Mouse (Mus musculus) right cerebral cortex, adult 18-20 months (tissue): Measurements from ENCODE around the gene Zfp609.
"Not testable (repeated sequence)": the region's sequence is repeated elsewhere in the genome, so short reads cannot be mapped to it uniquely, and the experiment has no call there.

Experiments used
- DNase-seq: peaks from one replicate; pipeline ENCODE4 v3.0.0; 2022; ENCODE audit warnings: mixed read lengths

Zfp609 gene

GRCm38 (mm10) chr9:65664163-65664562 is 163.2 kb downstream of the Zfp609 start:
- peak; percentile 41 for DNase-seq

DNA sequence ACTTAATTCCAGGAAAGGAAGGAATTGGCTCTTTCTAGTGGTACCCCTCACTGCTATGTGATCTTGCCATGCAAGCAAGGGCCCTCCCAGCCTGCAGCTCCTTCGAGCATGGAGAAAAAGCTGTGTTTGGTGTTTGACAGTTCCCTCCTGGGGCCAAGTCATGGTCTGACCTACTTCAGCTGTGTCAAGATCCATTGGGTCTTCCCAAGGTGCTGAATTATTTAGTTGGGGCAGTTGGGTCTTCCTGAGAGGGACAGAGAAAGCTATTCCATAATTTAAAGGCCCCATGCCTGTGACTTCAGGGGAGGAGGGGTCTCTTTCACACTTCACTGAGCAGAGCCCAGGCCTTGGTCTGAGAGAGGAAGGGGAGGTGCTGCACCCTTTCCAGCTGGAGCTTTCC is 165.9 kb downstream of the Zfp609 start:
- DNase-seq = no peak

GRCm38 (mm10) chr9:65661029-65661428 is 166.3 kb downstream of the Zfp609 start:
- no peak for DNase-seq

GRCm38 (mm10) chr9:65657218-65657617 is 170.1 kb downstream of the Zfp609 start:
- no peak for DNase-seq

DNA sequence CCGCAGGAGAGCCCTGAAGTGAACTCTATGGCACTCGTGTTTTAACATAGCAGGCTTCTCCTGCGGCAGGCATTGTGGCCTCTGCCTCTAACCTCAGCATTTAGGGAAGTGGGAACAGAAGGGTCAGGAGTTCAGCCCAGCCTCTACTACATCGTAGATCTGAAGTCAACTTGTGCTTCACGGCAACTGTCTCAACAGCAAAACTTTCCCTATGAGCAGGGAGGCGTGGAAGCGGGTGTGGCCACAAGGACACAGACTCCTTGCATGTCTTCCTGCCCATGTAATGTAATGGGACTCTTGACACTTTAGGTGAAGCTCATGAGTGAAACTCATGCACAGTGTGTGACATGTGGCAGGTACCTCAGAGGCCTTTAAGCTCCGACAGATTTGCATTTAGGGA is 171.8 kb downstream of the Zfp609 start:
- no peak for DNase-seq

- no peak for DNase-seq
Measured at GRCm38 (mm10) chr9:65654700-65655237, 172.6 kb downstream of the Zfp609 start.

- no peak for DNase-seq
Measured at GRCm38 (mm10) chr9:65653741-65654140, 173.6 kb downstream of the Zfp609 start.

DNA sequence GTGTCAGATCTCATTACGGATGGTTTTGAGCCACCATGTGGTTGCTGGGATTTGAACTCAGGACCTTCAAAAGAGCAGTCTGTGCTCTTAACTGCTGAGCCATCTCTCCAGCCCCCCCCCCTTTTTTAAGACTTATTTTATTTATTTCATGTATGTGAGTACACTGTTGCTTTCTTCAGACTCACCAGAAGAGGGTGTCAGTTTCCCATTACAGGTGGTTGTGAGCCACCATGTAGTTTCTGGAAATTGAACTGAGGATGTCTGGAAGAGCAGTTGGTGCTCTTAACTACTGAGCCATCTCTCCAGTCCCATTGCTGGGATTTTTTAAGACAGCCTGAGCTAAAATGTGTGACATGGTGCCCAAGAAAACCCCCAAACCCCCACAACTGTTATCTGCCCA is 175.4 kb downstream of the Zfp609 start:
- not testable (repeated sequence) for DNase-seq

DNA sequence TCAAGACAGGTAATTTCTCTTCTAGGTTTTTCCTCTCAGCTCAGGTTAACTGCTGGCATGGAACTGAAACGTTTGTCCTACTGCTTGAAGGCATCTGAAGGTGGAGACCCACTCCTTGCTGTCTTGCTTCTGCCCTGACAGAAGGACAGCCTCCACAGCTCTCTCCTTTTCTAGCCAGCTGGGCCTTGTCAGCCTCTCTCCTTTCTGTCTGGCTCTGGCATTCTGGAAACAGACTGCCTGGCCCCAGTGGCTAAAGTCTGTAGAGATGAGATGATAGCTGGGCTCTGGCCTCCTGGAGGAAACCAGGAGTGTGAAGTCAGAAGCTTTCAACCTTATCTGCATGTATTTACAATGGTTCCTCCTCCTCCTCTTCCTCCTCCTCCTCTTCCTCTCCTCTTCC is 177.4 kb downstream of the Zfp609 start:
- no peak for DNase-seq

- DNase-seq = no peak
Measured at GRCm38 (mm10) chr9:65648730-65649129, 178.6 kb downstream of the Zfp609 start.

DNA sequence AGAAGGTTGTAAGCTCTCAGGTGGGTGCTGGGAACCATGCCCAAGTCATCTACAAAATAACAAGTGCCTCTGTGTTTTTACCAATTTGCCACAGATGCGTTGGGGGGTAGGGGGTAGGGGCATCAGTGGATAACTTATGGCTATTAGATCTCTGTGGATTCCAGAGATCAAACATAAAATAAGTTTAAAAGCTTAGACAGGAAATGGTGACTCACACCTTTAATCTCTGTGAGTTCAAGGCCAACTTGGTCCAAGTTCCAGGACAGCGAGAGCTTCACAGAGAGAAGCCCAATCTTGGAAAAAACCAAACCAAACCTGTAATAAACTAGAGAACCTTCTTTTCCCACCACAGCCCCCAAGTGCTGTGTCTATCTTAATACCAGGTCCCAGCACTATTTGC is 180.6 kb downstream of the Zfp609 start:
- DNase-seq = no peak

GRCm38 (mm10) chr9:65645984-65646383 is 181.4 kb downstream of the Zfp609 start:
- DNase-seq = no peak

DNA sequence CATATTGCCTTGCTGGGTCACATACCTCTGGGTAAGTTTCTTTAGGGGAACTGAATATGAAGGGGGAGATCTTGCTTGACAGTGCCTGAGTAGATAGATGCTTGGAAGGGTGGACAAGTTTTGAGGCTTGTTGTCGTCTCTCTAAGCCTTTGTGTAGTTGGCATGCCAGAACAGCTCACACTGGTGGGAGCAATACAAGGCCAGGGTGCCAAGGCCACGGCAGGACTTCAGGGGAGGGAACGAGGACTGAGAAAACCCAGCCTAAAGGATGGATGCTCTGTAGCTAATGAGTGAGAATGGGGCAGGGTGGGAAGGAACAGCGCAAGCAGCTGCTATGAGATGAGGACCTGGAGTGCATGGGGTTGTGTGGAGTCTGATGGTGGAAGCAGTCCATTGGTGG is 182.4 kb downstream of the Zfp609 start:
- DNase-seq = no peak

DNA sequence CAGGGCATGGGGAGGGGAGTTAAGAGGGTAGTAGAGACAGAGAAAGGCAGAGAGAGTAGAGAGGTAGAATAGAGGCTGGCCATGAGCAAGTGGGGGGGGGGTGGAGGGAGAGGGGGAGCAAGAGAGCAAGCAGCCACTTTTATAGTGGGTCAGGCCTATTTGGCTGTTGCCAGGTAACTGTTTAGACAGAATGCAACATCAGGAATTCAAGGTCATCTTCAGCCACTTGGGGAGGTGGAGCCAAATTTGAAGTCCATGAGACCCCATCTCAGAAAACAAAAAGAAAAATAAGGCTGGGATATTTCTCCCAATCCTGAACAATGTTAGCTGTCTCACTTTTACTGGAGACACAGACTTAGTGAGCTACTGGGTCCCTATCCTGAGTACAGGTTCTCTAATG is 184.8 kb downstream of the Zfp609 start:
- no peak for DNase-seq
